Mouse (Mus musculus) heart, adult 9 months (tissue): ENCODE results near the gene Mycn.

ENCODE experiments used
- DNase-seq, 2 experiments: peaks; one replicate each; pipeline ENCODE4 v3.0.0; 2022; ENCODE audit warnings: low spot score in 2 of 2

The Mycn gene

GRCm38 (mm10) chr12:12924446-12924845, 17.3 kb downstream of the Mycn start:
- no peak for DNase-seq

GRCm38 (mm10) chr12:12920166-12921157, 21.3 kb downstream of the Mycn start:
- no peak for DNase-seq

GRCm38 (mm10) chr12:12916298-12916697, 25.4 kb downstream of the Mycn start:
- no peak for DNase-seq

GRCm38 (mm10) chr12:12910356-12910979, 31.2 kb downstream of the Mycn start:
- no peak for DNase-seq

- no peak for DNase-seq
Measured at GRCm38 (mm10) chr12:12909631-12910277, 32.0 kb downstream of the Mycn start.

- DNase-seq: no peak
Measured at GRCm38 (mm10) chr12:12906771-12907170, 34.9 kb downstream of the Mycn start.

- no peak for DNase-seq
Measured at GRCm38 (mm10) chr12:12906321-12906720, 35.4 kb downstream of the Mycn start.

- DNase-seq: no peak
Measured at GRCm38 (mm10) chr12:12905117-12905516, 36.6 kb downstream of the Mycn start.

- peak; percentile 86 to 87 for DNase-seq
Measured at GRCm38 (mm10) chr12:12904512-12904953, 37.2 kb downstream of the Mycn start.

GRCm38 (mm10) chr12:12904086-12904485, 37.6 kb downstream of the Mycn start:
- no peak for DNase-seq

GRCm38 (mm10) chr12:12902403-12902802, 39.3 kb downstream of the Mycn start:
- no peak for DNase-seq

GRCm38 (mm10) chr12:12898356-12899126, 43.2 kb downstream of the Mycn start:
- no peak for DNase-seq

- no peak for DNase-seq
Measured at GRCm38 (mm10) chr12:12893986-12894385, 47.7 kb downstream of the Mycn start.

GRCm38 (mm10) chr12:12886191-12886889, 55.4 kb downstream of the Mycn start:
- DNase-seq: no peak
